Mouse (Mus musculus) liver, embryonic 13.5 days (tissue): ENCODE measurements at regions not wholly inside any gene's neighbourhood (a gene's known extent, or its start where the extent isn't known, plus 50 kb on each side); places are given as distances from the start of the nearest gene placed in this dataset.

Experiments used
- ATAC-seq: fragments of 200-750 bp; cut with Nextera tagmentation; 2 replicates; pipeline ENCODE4 v1.8.0; 2017; ENCODE audit warnings: low read depth, mild to moderate bottlenecking, moderate number of reproducible peaks, moderate library complexity
- DNase-seq: peaks from one replicate; pipeline ENCODE4 v3.0.0; 2022
- H3K27ac ChIP-seq: fragments of 300-500 bp; sonication (generic); 2 replicates; pipeline ENCODE4 v1.5.1; 2015; ENCODE audit warnings: moderate library complexity, mild to moderate bottlenecking, inconsistent platforms
- H3K27me3 ChIP-seq: fragments of 300-500 bp; sonication (generic); 2 replicates; pipeline ENCODE4 v1.6.1; 2015; ENCODE audit warnings: mild to moderate bottlenecking, inconsistent platforms
- H3K36me3 ChIP-seq: fragments of 300-500 bp; sonication (generic); 2 replicates; pipeline ENCODE4 v1.6.1; 2015; ENCODE audit warnings: mild to moderate bottlenecking, inconsistent platforms
- H3K4me1 ChIP-seq: fragments of 300-500 bp; sonication (generic); replicated peaks from 2 replicates; pipeline ENCODE4 v1.6.1; 2015; ENCODE audit warnings: inconsistent platforms
- H3K4me2 ChIP-seq: fragments of 300-500 bp; sonication (generic); 2 replicates; pipeline ENCODE4 v1.6.1; 2015; ENCODE audit warnings: inconsistent platforms, mild to moderate bottlenecking, moderate library complexity
- H3K4me3 ChIP-seq: fragments of 300-500 bp; sonication (generic); replicated peaks from 2 replicates; pipeline ENCODE4 v1.5.1; 2015; ENCODE audit warnings: mild to moderate bottlenecking, inconsistent platforms
- H3K9ac ChIP-seq: fragments of 300-500 bp; sonication (generic); 2 replicates; pipeline ENCODE4 v1.6.1; 2015; ENCODE audit warnings: mild to moderate bottlenecking, inconsistent platforms
- H3K9me3 ChIP-seq: fragments of 300-500 bp; sonication (generic); replicated peaks from 2 replicates; pipeline ENCODE4 v1.6.1; 2016; ENCODE audit warnings: inconsistent platforms
- WGBS: fragments of 180-500 bp; shearing (Covaris S2); methylation state at CpG from one replicate; pipeline ENCODE4 v1.1.7; 2015; ENCODE audit not compliant: insufficient replicate concordance; 5-methylcytosine and 5-hydroxymethylcytosine counted together

DNA sequence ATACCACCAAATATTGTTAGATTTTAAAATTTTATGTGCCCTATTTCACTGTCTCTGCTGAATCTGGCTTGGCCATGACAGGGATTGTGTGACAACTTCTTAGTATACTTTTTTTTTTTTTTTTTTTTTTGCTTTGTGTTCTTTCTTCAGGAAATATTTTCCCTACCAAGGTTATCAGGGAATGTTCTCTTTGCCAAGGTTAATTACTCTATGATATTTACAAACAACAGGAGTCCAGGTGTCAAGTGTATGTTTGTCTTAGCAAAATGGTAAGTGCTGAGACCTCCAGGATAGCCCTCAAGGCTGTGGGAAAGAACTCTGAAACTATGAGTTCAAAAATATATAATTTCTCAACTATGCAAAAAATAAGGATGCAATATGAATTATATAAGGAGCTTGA is 143.4 kb downstream of the Tmem161b start:
- no peak overlapping the region for H3K4me2 ChIP-seq
- ATAC-seq: no peak
- no peaks in the 10 kb centered on the region for H3K36me3 ChIP-seq
- no peaks in the 10 kb centered on the region for H3K4me1 ChIP-seq
- H3K9me3 ChIP-seq: no peaks in the 10 kb centered on the region
- no peak for DNase-seq
- no peak overlapping the region for H3K9ac ChIP-seq
- H3K27ac ChIP-seq: no peak overlapping the region
- no peaks in the 10 kb centered on the region for H3K27me3 ChIP-seq
- H3K4me3 ChIP-seq: no peak overlapping the region

DNA sequence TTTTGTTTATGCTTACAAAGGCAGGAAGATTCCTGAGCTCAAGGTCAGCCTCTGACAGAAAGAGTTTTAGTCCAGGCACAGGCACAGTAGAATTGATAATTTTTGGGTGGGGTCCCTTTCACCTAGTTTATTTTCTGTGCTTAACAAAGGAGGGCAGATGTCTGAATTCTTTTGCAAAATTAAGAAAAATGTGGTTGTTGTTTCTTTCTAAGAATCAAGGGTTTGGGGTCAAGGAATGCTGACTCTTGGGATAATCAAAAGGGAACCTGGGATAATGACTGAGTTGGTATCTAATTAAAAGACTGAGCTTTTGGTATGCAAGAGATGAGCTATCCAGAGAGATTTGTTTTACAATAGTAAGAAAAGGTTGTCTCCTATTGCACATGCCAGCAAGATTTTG is 143.9 kb downstream of the Tmem161b start:
- no peak for DNase-seq
- no peaks in the 10 kb centered on the region for H3K36me3 ChIP-seq
- no peak overlapping the region for H3K27ac ChIP-seq
- ATAC-seq: no peak
- no peaks in the 10 kb centered on the region for H3K9me3 ChIP-seq
- H3K4me2 ChIP-seq: no peak overlapping the region
- H3K9ac ChIP-seq: no peak overlapping the region
- no peaks in the 10 kb centered on the region for H3K4me1 ChIP-seq
- H3K4me3 ChIP-seq: no peak overlapping the region
- no peaks in the 10 kb centered on the region for H3K27me3 ChIP-seq

DNA sequence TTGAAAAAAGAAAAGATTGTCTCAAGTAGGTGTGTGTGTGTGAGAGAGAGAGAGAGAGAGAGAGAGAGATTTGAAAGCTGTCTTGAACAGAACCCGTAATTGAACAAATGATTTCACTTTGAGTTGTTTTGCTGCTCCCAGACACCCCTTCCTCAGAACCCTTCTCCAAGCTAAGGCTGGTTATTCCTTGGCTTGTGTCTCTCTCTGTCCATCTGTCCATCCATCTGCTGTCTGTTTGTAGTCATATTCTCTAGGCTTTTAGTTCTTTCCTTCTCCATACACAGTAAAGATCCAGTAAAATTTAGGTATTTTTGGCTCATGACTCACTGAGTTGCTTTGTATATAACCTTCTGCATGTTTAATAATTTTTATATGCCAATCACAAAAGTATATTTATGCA is 144.7 kb downstream of the Tmem161b start:
- no peaks in the 10 kb centered on the region for H3K36me3 ChIP-seq
- WGBS: 56% methylated on average over 1 of the region's 1 CpGs
- no peak overlapping the region for H3K27ac ChIP-seq
- H3K9ac ChIP-seq: no peak overlapping the region
- H3K4me1 ChIP-seq: no peaks in the 10 kb centered on the region
- DNase-seq (no peak), ATAC-seq (no peak)
- no peaks in the 10 kb centered on the region for H3K27me3 ChIP-seq
- no peak overlapping the region for H3K4me2 ChIP-seq
- H3K9me3 ChIP-seq: no peaks in the 10 kb centered on the region
- no peak overlapping the region for H3K4me3 ChIP-seq

DNA sequence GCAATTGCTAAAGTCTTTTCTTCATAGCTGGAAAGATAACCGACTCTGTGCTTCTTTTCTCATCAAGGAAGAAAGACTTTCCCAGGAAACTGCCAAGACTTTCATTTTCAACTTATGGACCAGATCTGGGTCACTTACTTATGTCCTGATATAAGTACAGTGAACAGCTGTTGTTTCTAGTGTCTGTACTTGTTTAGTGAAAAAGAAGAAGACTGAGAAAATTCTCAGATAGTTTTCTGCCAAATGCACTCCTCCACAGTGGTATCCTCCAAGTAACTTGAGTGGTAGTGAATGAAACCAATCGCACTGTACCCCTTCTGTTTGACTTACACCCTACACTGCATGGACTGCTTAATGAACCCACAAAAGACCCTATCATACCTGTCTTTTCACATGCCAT is 146.1 kb downstream of the Tmem161b start:
- Histone ChIP-seq H3K36me3 (no peaks in the 10 kb centered on the region), H3K4me3 (no peak overlapping the region), H3K9me3 (no peaks in the 10 kb centered on the region), H3K4me1 (no peaks in the 10 kb centered on the region), H3K9ac (no peak overlapping the region), H3K4me2 (no peak overlapping the region), H3K27me3 (no peaks in the 10 kb centered on the region), H3K27ac (no peak overlapping the region)
- ATAC-seq: no peak
- WGBS: 59% methylated on average over 2 of the region's 2 CpGs
- DNase-seq: no peak

DNA sequence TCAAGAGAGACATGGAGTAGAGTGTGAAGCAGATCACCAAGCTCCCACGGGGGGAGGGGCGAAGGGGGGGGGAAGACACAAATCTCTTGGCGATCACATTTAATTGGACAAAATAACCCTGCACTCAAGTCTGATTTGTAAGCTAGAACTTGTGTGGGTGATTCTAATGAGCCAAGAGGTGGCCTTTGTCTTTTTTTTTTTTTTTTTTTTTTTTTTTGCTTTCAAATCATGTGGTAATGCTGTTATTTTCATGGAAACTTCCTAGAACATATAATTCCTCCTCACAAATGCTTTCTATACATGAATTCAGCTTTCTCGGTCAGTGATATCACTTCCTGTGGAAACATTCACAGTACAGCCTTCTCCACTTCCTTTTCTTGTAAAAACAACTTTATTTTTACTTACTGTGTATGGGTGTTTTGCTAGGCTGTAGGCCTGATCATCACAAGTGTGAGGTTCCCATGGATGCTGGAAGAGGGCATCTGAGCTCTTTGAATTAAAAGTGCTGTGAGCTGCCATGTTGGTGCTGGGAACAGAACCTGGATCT is 152.7 kb downstream of the Tmem161b start:
- WGBS: 63% methylated on average over 4 of the region's 4 CpGs
- Histone ChIP-seq H3K4me3 (no peak overlapping the region), H3K27ac (no peak overlapping the region), H3K36me3 (no peaks in the 10 kb centered on the region), H3K9me3 (no peaks in the 10 kb centered on the region), H3K4me1 (no peaks in the 10 kb centered on the region), H3K4me2 (no peak overlapping the region), H3K9ac (no peak overlapping the region), H3K27me3 (no peaks in the 10 kb centered on the region)
- no peak for DNase-seq
- ATAC-seq: no peak

DNA sequence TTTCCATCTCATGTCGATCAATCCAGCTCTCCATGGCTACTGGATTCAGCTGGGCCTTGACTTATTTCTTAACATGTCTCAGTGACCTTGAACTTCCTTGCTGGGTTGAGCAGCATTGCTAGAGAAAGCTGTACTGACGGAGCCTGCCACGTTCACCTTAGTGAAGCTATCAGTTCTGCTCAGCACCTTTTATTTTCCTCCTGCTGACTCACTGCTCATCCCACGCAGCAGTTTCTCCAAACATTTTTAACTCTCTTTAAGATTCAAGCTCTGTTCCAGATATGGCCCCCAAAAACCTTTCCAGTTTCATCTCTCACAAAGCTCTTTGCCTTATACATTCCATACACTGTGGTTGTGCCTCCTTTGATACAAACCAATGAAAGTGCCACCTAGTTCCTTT is 153.8 kb downstream of the Tmem161b start:
- H3K9ac ChIP-seq: no peak overlapping the region
- no peaks in the 10 kb centered on the region for H3K36me3 ChIP-seq
- H3K27me3 ChIP-seq: no peaks in the 10 kb centered on the region
- H3K4me2 ChIP-seq: no peak overlapping the region
- H3K4me3 ChIP-seq: no peak overlapping the region
- DNase-seq (no peak), ATAC-seq (no peak)
- no peak overlapping the region for H3K27ac ChIP-seq
- WGBS: 59% methylated on average over 4 of the region's 4 CpGs
- H3K9me3 ChIP-seq: no peaks in the 10 kb centered on the region
- H3K4me1 ChIP-seq: no peaks in the 10 kb centered on the region

DNA sequence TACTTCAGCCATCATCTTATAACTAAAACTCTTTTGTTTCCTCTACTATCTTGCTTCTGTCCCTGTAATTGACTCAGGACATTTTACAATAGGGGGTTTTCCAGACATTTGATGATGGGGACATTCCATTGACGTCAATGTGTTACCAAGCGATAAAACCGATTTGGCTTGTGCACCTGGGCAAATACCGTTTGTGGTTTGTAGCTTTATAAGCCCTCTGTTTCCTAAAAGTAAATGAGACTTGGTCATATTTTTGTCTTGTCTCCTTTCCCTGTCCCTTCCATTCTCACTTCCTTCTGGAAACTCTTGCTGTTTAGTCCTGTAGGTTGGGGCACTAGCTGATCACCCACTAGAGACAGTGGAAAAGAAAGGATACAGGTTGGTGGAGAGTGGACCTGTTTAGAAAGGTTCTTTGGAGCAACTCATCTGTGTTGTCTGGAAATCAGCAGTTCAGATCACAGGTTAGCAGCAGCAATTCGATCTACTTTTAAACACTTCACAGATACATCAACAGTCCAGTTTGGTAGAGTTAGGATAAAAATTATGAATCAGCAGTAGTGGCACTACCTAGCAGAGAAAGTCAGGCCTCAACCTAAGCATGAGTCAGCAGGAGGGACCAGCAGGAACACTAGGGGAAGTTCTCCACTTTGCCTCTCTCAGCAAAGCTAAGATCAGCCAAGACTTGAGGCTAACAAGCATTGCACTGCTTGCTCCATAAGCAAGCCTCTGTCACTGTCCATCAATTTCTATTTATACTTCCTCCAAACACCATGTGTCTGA is 156.6 kb downstream of the Tmem161b start:
- no peaks in the 10 kb centered on the region for H3K36me3 ChIP-seq
- 69% methylated on average over 5 of the region's 5 CpGs for WGBS

DNA sequence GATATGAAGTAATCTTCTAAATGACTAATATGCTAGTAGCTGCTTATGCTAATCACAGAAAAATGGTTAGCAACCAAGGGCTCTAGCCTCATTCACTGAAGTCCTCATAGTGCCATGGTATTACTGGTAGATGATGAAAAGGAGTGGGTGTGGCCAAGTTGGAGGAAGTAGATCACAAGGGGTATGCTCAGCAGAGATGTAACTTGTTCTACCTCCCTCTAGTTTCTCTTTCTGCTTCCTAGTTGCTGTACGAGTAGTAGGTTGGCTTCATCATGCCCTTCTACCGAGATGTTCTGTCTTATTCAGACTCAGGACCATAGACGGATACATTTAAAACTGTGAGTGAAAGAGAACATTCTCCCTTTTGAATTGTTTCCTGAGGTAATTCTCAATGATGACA is 169.5 kb downstream of the Tmem161b start:
- ATAC-seq: no peak
- WGBS: 55% methylated on average over 3 of the region's 3 CpGs

More for the DNA sequence above, 156.6 kb downstream of the Tmem161b start:
- no peak overlapping the region for H3K27ac ChIP-seq
- no peaks in the 10 kb centered on the region for H3K4me1 ChIP-seq
- no peaks in the 10 kb centered on the region for H3K9me3 ChIP-seq
- no peak overlapping the region for H3K4me2 ChIP-seq
- H3K27me3 ChIP-seq: no peaks in the 10 kb centered on the region
- ATAC-seq (no peak), DNase-seq (no peak)
- no peak overlapping the region for H3K4me3 ChIP-seq
- H3K9ac ChIP-seq: no peak overlapping the region

DNA sequence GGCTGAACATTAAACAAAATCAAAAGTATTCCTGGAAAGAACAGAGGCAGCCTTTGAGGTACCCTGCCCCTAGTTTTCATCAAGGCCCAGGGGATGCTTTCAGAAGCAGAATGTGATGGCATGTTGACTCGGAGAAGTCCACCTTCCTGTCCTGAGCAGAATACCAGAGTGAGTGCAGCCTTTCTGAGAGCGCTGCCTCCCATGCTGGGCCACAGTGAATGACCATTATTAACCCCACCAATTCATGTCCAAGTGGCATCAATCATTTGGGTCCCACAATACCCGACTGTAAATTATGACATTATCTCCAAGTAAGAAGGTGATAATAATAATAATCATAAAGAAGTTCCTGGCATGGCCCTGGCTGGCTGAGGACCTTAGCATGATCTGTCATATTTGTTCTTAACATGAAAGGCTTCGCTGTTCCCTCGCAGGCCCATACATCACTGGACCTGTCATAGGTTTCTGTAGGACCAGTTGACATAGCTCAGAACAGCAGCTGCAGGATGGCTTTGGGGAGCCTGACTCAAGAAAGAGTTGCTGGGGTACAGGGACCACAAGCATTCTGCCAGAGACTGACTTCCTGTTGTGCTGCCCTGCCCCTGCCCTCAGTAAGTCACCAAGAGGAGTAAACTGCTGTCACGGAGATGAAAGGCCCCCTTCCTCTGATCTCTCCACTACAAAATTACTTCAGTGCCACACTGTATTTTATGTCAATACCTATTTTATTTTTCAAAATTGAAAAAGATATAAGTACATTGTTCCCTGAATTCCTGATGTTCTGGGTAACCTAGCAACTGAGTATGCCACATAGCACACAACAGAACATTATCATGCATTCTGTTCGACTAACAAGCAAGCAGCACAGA is 176.6 kb downstream of the Tmem161b start:
- Histone ChIP-seq H3K4me1 (no peaks in the 10 kb centered on the region), H3K36me3 (no peaks in the 10 kb centered on the region), H3K27ac (no peak overlapping the region), H3K4me3 (no peak overlapping the region), H3K27me3 (no peaks in the 10 kb centered on the region), H3K9me3 (no peaks in the 10 kb centered on the region), H3K4me2 (no peak overlapping the region), H3K9ac (no peak overlapping the region)
- no peak for ATAC-seq
- DNase-seq: no peak
- WGBS: 41% methylated on average over 7 of the region's 7 CpGs

More for the DNA sequence above, 169.5 kb downstream of the Tmem161b start:
- Histone ChIP-seq H3K9me3 (no peaks in the 10 kb centered on the region), H3K27ac (no peak overlapping the region), H3K27me3 (no peaks in the 10 kb centered on the region), H3K36me3 (no peaks in the 10 kb centered on the region), H3K4me2 (no peak overlapping the region), H3K4me3 (no peak overlapping the region), H3K4me1 (no peaks in the 10 kb centered on the region), H3K9ac (no peak overlapping the region)
- no peak for DNase-seq

DNA sequence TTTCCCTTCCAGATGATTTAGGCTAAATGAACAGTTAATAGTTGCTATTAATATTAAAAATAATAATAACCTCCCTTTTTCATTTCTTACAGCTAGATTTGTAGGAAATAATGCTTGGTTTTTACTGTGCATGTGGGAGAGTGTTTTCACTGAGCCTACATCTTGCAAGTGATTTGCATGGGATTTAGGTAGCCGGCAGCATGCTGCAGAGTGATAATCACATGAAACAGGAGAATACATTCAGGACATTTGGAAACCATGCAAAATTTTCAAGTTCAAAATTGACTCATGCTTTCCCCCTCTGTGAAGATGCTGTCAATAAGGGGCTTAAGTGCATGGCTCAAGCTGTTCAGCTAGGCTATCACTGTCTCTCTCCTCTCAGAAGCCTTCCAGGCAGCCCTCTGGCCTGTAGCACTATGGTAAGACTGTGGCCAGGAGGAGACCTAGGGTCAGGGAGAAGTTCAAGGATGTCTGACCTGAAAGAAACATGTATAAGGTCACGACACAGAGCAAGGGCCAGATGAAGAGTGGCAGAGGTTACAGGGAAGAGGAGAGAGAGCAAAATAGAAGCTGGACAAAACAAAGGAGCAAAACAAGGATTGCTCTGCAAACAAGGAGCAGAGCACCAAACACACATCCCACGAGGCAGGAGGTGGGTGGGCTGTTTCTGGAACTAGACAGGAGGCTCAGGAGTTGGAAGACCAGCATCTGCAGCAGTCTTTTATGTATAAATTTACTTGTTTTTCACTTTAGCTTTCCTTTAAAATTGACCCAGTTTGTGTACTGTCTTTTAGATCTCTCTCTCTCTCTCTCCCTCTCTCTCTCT is 177.5 kb downstream of the Tmem161b start:
- H3K9ac ChIP-seq: no peak overlapping the region
- H3K27me3 ChIP-seq: no peaks in the 10 kb centered on the region
- no peak overlapping the region for H3K27ac ChIP-seq
- WGBS: 25% methylated on average over 3 of the region's 3 CpGs
- H3K4me1 ChIP-seq: no peaks in the 10 kb centered on the region
- H3K4me2 ChIP-seq: no peak overlapping the region
- no peaks in the 10 kb centered on the region for H3K9me3 ChIP-seq
- ATAC-seq (no peak), DNase-seq (no peak)
- no peaks in the 10 kb centered on the region for H3K36me3 ChIP-seq
- H3K4me3 ChIP-seq: no peak overlapping the region

DNA sequence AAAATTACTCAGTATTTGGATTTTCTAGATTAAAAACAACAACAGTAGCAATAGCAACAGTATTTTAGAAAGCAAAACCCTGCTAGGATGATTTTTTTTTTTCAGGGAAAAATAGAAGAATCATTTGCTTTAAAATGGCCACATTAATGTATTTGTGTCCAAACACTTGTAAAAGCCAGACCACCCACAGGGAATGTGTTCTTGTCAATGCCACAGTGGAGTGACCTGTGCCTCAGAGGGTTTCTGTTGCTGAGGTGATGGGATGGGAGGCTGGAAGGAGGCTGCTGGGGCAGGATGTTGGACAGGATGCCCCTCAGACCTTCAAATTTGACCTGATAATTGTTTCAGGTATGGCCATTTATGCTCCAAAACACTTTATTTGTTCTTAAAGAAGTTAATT is 178.9 kb downstream of the Tmem161b start:
- no peak overlapping the region for H3K4me2 ChIP-seq
- DNase-seq (no peak), ATAC-seq (no peak)
- no peaks in the 10 kb centered on the region for H3K4me1 ChIP-seq
- no peaks in the 10 kb centered on the region for H3K27me3 ChIP-seq
- H3K4me3 ChIP-seq: no peak overlapping the region
- H3K9ac ChIP-seq: no peak overlapping the region
- no peaks in the 10 kb centered on the region for H3K36me3 ChIP-seq
- H3K9me3 ChIP-seq: no peaks in the 10 kb centered on the region
- H3K27ac ChIP-seq: no peak overlapping the region
